Mouse (Mus musculus) layer of hippocampus, adult 8-10 months (tissue): ENCODE measurements around the gene Arhgef10l. TPM values are rescaled to one million over a fixed set of nuclear protein-coding genes. Genes with fewer than 3 reads are reported as not detected.
A peak's percentile ranks its signal among the peaks of the same experiment; 100 is the strongest.

Source experiments
- DNase-seq, 2 experiments: peaks; one replicate each; pipeline ENCODE4 v3.0.0; 2022; ENCODE audit warnings: low spot score in 2 of 2
- total RNA-seq, 4 experiments: library from RNA; stranded (reverse); gene quantifications; 2 replicates each; pipeline ENCODE4 v1.2.4; 2022

Gene Arhgef10l
- total RNA-seq, 4 experiments from 2014 or later: 44.6 to 55.8 (median 46.7) TPM

DNA sequence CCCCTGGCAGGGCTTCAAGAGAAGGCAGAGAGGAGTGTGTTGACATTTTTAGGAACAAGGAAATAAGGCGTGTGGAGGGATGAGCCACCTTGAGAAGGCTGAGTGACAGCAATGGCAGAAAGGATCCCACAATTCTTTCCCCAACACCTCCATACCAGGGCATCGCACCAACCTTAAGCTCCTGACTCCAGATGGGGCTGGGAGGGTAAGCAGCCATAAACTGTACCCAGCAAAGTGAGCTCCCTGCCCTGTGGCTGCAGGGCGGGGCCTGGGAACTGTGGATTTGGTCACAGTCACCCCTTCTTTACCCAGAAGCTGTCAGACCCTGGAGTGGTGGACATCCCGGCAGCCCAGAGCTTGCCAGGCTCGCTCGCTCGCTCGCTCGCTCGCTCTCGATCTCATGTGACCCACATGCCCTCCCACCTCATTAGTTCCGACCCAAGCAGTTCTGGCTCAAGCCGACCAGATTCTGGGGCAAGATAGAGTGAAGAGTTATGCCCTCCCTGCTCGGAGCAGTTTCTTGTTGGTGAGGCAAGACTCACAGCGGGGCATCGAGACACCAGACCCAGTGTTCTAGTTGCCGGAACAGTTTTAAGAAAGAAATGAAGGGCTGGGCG lies 4.3 kb downstream of the Arhgef10l start:
- DNase-seq: no peak

DNA sequence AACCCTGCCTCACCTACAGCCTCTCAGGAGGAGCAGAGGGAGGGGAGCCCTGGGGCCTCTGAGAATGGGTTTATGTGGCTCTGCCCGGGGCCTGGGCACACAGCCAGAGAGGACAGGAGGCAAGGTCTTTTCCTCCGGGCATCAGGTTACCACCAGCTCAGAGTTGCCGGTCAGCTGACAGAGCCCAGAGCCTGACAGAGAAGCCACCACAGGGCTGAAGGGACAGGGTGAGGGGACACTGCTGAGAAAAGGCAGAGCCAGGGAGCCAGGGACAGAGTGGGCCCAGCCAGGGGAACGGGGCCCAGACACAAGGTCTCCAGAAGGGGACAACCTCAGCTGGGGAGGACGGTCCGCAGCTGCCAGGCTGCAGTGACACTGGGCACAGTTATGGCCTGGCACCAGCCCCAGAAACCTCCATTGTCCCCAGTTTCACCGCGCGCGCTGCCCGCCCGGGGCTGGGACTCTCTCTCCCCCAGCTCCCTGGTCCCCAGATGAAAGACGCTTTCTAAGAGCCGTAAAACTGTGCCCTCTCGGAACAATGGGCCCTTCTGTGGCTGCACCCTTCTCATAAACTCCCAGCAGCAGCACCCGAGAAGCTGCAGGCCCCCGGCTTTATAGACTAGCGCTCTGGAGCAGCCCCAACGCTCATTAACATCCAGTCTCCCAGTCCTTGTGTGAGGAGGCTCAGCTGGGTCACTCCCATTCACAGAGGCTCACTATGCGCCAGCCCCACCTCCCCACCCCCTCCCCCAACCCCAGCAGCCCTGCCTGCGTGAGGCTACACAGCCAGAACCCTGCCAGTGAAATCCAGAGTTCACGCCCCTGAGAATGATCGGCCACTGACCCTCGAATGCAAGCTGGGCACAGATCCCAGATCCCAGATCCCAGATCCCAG lies 7.9 kb downstream of the Arhgef10l start:
- DNase-seq: peak; percentile 87 to 91

DNA sequence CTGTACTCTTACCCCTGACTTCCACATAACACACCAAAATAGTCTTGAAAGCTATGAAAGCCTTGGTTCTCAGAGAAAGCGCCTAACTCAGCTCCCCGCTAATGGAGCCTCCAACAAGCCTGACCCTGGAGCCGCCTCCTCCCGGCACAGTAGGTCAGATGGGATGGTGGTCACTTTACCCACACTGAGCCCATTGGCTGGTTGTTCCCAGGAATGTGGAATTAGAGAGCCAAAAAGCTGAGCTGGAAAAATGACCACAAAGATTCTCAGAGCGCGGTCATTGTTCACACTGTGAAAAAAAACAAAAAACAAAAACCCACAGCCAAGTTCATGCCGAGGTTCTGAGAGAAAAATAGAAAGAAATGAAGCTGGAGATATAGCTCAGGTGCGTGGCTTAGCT lies 9.3 kb downstream of the Arhgef10l start:
- DNase-seq: no peak

DNA sequence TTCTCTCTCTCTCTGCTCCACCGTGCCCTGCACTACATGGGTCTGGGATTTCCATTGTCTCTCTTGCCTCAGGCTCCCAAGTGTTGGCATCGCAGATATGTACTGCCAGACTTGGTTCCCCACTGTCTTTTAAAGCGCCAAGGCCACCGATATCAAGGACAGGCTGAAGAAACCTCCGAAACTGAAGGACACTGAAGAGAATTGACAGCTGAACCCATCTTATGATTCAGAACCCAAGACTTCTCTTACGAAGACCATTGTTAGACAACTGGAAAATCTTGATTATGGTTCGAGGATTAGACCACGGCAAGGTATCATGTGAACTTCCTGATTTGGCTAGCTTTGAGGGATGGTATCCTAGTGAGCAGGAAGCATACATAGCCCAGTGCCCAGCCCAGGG lies 11.0 kb downstream of the Arhgef10l start:
- no peak for DNase-seq

DNA sequence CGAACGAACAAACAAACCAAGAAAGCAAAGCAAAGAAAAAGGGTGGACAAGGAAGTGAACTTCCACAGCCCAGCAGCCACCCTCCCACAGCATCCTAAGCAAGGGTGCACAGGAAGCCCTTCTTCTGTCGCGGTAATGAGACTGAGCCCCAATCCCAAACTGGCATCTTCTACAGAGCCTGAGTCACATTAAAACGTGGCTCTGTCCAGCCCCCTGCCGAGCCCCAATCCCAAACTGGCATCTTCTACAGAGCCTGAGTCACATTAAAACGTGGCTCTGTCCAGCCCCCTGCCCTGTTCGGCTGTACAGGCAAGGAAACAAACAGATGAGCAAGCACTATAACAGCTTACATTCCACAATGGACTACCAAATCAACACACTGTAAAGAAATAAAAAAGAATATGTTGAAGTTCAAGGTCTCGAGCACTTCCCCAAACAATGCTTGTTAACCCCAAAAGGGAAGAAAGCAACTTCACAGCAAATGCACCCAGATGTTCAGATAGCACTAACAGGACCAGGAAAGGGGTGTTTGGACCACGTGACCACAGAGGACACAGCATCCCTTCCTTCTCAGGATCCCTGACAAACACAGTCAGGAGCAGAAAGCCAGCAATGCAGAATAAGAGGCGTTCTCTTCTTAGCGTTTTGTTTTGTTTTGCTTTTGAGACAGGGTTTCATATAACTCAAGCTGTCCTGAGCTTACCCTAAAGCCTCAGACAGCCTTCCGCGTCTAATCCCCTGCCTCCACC lies 11.8 kb downstream of the Arhgef10l start:
- DNase-seq: no peak

DNA sequence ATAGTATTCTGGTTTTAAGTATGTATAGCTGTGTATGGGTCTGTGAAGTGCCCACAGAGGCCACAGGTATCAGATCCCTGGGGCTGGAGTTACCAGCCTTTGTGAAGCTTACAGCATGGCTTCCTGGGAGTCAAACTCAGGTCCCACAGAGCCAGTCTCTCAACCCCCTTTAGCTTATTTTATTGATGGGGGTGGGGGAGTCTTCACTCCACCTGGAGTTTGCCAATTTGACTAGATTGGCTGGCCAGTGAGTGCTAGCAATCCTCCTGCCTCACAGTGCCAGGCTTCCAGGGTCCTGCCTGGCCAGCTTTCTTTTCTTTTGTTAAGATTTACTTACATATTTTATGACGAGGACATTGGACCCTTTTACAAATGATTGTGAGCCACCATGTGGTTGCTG lies 16.1 kb downstream of the Arhgef10l start:
- DNase-seq: no peak

DNA sequence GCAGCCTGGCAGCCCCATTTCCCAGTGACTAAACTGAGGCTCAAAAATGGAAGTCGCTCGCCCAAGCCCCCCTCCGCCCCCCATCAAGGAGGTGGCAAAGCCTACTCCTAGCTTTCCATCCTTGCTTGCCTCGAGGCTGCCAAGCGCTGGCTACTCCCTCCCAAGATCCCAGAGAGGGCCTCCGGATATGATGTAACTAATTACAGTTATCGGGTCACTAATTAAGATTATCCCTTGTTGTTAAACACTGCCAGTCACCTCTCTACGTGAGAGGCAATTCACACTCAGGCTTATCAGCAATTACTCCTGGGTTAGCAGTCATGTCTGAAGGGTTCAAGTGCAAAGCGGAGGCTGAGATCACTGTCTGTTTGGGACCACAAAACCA lies 16.6 kb downstream of the Arhgef10l start:
- DNase-seq: no peak

DNA sequence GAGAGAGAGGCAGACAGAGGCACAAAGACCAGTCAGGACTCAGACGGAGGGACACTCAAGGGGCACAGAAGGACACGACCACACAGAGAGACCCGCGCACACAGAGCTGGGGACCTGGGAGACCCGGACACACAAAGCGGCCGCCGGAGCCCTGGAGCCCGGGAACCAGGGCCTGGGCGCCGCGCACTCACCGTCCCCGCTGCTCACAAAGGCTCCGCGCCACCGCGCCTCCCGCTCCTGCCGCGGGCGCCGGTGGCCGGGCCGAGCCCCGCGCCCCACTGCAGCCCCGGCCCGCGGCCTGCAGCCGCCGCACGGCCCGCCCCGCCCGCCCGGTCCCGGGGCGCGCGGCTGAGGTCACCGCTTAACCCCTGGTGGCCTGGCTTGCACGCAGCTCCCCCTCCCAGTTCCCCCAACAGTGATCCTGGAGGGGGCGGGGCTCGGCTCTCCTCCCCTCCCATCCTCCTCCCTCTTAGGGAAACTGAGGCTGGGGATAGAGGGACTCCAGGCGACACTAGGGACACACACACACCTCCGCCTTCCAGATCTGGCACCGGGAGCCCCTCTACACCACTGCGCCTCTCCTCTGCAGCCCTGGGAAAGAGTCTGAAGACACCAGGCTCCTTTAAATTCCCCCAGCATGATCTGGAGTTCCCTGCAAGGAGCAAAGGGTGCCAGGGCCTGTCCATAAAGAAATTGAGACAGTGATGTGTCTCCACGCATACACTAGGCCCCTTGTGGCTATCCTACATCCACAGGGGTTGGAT lies 17.2 kb downstream of the Arhgef10l start:
- no peak for DNase-seq

DNA sequence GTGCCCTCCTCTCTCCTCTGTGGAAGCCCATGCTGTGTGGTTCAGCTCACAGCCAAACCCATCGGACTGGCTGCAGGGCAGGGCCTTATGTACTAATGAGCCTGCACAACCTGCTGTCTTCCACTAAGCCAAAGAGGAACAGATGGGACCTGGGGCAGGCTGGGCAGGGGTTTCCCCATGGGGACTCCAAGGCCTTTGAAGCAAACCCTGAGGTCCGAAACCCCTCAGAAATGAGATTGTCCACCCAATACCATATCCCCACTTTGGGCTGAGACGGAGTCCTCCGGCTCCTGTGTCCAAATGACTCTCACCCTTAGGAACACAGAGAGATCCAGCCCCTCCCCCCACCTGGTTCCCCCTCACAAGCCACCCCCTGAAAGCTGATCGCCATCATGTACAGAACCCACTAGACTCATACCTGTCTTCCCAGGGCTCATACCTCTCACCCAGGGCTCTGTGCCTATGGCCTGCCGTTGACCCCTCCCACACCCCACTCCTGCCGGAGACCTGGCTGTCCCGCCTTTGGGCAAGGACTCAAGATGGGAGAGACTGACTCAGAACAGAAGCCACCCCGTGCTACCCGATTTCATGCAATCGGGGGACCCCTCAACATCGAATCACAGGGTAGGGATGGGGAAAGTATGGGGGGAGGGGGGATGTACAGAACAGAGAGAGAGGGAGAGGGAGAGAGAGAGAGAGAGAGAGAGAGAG lies 17.9 kb downstream of the Arhgef10l start:
- no peak for DNase-seq

DNA sequence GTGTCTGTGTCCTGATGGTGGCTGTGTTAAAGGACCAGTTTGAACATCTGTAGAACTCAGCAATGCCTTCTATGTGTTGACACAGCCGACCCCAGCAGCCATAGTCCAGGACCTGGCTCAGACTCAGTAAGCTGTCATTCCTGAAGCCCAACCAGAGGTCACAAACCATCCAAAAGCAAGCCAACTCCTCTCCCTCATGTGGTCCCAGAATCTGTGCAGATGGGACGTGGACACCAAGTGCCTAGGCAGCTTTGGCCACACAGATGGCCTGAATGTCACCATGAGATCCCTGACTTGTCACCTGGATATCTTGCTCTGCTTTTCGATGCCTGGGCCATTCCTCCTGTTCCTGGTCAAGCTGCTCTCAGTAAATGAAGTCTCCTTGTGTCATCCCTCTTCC lies 20.2 kb downstream of the Arhgef10l start:
- DNase-seq: no peak

DNA sequence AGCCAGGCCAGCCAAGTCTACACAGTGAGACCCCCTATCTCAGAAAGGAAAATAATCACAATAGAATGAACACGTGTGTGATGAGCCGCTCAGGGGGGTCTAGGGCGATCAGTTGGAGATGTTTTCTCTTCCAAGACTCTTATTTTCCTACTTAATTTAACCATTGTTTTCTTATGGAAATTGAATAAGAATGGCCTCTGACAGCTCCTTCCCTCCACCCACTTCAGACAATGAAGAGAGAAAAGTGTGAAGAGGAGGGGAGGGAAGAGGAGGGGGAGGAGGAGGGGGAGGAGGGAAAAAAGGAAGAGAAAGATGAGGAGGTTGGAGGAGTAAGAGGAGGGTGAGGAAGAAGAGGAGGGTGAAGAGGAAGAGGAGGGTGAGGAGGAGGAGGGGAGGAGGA lies 21.1 kb downstream of the Arhgef10l start:
- no peak for DNase-seq

DNA sequence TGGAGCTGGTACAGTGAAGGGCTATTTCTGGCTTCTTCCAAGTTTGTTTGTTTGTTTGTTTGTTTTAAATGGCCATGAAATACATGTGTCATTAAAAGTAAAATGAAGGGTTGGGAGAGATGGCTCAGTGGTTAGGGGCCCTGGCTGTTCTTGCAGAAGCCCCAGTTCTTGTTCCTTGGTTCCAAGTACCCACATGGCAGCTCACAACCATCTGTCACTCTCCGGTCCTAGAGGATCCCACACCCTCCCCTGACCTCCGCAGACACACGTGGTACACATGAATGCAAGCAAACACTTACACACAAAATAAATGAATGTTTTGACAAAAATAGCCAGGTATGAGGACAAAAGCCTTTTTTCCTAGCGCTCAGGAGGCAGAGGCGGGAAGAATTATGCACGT lies 21.5 kb downstream of the Arhgef10l start:
- DNase-seq: no peak

DNA sequence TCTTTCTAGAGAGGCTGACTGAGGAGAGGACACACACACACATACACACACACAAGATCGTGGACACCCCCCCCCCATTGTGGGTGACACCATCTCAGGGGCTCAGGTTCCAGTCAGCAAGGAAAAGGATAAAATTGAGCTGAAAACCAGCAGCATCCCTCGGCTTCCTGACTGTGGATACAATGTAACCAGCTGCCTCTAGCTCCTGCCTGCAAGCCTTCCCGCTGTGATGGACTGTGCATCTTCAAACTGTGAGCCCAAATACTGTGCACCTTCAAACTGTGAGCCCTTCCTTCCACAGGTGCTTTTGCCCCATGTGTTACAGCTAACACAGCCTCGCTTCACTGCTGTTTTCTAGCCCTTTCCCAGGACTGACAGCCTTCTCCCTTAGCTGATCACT lies 23.4 kb downstream of the Arhgef10l start:
- DNase-seq: no peak

DNA sequence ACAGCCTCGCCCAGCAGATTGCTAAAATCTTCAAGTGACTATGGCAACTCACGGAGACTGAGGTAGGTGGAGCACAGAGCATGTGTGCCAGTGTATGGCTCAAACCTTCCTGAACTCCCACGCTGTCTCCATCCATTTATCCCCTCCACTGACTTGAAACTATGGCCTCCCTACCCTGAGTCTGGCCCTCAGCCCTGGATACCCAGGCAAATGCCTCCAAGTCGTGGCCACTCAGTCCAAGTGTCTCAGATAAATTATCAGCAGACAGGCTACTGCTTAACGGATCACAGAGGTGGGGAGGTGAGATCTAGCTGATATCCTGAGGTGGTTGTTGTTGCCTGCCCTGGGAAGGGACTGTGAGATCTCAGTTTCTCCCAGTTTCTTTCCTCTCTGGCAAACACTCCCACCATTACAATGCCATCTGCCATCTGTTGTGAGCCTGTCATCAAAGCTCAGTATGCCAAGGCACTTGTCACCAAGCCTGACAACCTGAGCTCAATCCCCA lies 24.3 kb downstream of the Arhgef10l start:
- DNase-seq: peak; percentile 57 to 59

DNA sequence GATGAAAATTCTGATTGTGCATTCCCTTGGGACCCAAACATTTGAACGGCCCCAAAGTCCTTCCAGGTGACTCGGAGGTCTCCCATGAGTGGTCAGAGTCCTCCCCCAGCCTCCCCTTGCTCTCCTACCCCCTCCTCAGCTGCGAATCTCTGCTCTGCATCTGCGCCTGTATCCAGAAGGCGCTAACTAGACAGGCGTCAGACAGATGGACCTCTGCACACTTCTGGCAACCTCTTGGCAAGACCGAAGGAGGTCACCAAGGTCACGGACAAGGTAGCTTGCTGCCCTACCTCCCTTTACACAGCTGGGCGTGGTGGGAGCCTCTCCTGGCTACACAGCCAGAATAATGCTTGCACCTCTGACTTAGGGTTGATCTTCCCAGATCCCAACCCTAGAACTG lies 25.1 kb downstream of the Arhgef10l start:
- no peak for DNase-seq

DNA sequence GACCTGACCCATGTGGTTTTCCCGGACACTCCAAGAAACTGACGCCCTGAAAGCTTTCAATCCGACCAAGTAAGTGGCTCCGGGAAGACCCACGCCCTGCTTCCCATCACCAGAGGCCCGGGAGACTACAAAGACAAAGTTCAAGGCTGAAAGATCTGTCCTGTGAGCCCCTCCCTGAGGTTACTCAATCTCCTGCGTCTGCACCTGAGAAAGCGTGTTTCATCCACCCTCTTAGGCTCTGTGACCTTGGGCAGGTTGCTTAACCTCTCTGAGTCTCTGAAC lies 25.6 kb downstream of the Arhgef10l start:
- no peak for DNase-seq

DNA sequence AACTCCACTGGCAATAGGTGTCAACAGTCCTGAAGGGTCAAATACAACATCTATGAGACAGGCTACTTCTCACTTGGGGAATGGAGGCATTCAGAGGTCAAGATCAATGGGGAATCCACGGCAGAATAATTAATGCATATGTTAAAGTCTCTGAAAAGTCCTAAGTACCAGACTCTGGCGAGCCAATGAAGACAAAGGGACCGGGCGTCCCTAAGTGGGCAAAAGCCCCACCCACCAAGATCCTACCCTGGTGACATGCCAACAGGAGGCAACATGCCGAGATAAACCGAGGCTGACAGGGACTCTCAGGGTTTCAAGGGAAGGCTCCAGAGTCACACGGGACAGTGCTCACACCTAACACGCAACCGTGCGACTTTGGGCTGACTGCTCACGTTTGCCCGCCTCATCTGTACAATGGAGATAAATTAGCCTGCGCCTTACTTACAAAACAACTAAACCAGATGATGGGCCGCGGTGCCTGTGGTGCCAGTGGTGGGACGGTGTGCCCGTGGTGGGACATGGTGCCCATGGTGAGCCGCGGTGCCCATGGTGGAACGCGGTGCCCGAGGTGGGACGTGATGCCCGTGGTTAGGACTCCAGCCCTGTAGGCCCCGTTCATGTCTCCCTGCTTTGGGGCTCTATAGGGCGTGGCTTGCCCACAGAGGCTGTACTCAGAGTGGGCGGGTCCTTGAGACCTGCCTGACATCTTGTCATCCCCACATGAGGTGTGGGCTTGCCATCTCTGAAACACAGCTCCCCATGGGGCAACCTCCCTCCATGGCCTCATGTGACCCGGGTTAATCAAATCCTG lies 26.2 kb downstream of the Arhgef10l start:
- DNase-seq: no peak

DNA sequence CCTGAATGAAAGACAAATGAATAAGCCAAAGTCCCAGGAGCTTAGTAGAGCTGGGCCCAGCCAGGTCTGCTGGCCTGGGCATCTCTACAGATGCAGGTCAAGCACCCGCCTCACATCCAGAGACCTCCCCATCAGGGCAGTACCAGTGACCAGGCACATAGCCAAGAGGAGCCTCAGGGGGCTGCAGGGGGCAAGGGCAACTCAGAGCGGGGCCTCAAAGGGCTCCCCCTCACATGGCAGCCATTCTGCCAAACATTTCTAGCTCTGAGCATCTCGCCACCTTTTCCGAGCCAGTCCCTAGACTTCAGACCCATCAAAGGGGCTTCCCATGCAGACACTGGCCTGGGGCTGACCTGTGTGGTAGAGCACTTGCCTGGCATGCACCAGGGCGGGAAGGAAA lies 27.2 kb downstream of the Arhgef10l start:
- DNase-seq: no peak

DNA sequence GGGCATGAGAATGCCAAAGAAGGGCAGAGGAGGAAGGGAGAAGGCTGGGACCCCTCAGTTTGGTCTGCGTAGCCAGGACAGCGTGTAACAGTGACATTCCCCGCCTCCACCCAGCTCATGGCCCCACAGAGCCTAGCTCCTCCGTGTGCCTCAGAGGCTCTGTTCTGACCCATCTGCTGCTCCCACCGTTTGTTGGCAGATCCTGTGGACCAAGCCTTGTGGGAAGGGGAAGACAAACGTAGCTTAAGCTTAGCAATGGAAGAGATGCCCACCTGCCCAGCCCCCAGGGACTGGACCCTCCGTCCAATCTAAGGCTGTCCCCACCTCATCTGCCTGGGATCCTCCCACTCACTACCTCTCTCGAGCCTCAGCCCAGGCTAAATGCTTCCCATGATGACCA lies 28.5 kb downstream of the Arhgef10l start:
- DNase-seq: no peak
